Mouse (Mus musculus) regulatory T cell (primary cell): ENCODE results near the gene Pcbp2.

Source experiments
- in situ Hi-C: fragments of 300-600 bp; cut with MboI, MseI; formaldehyde crosslinking; loops from one replicate; pipeline ENCODE4 v1.15.1; 2025; ENCODE audit warnings: high pct_unique_total_duplicates

Gene Pcbp2

DNA sequence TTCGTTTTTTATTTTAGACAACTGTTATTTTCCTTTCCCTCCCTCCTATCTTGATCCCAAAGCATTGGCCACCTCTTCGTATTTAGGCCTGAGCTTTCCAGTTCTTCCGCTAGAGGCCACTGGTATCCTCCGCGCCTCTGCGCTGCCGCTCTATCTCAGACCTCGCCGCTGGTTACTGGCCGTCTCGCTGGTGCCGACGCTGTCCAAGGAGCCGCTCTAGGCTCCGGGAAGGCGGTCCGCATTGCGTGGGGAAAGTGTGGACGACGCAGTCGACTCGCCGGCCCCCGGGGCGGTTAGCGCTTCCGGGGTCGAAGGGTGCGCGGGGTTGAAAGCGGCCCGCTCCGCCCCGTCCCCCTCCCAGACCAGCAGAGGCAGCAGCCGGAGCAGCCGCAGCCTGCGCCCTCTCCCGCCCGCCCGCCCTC is at the start of gene Pcbp2:
Gene Pcbp2 (plus strand): TSS at position 357 of the 422 bp plus-strand sequence.
- in situ Hi-C loops, result no loop called here

DNA sequence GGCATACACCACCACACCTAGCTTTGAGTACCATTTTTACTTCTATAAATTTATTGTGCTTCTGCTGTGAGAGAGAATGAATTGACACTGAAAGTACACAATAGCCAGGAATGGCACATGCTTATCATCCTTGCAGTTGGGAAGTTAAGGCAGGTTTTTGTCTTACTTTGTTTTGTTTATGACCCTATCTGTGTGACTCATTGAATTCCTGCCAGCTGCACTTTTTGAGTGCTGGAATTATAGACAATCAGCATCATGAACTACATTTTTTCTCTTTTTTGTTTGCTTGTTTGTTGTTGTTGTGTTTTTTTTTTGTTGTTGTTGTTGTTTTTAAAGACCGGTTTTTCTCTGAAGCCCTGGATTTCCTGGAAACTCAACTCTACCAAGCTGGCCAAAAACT is 49.4 kb upstream of the Pcbp2 start:
- in situ Hi-C loops, result no loop called here

- in situ Hi-C loops, result no loop called here
These were observed 48.9 kb upstream of the Pcbp2 start for GRCm38 (mm10) chr15:102421437-102421836.

DNA sequence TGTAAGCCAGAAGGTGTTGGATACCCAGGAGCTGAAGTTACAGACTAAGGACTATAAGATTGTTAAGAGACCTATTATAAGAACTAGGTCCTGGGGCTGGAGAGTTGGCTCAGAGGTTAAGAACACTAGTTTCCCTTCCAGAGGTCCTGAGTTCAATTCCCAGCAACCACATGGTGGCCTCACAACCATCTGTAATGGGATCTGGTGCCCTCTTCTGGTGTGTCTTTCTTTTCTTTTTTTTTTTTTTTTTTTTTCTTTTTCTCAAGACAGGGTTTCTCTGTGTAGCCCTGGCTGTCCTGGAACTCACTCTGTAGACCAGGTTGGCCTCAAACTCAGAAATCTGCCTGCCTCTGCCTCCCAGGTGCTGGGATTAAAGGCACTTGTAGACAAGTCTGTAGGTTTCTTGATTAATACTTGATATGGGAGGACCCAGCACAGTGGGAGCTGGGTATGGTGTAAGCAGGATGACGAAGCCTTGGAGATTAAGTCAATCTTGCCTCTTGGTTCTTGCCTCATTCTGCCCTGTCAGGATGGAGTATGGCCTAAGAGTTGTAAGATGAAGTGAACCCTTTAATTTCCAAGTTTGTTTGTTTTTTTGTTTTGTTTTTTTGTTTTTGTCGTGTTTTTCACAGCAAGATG is 46.6 kb upstream of the Pcbp2 start:
- in situ Hi-C loops, result no loop called here

DNA sequence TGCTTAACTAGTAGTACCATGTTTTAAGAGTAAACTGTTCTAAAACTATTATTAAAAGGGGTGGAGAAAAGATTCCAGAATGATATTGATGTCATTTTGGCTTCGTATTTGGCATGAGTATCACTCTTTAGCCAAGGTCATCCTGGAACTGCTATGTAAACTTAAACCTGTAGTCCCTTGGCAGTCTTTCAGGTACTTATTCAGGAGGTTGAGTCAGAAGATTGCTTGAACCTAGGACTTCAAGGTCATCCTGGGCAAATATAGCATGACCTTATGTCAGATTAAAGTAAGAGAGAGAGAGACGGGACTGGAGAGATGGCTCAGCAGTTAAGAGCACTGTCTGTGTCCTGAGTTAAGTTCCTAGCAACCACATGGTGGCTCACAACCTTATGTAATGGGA is 45.7 kb upstream of the Pcbp2 start:
- in situ Hi-C loops, result loop anchor here (5.0 kb wide), 2 partner anchors 68 to 87 kb away; no protein-coding TSS in a partner anchor

- in situ Hi-C loops, result loop anchor here (5.0 kb wide), 2 partner anchors 65 to 90 kb away; no protein-coding TSS in a partner anchor
These were observed 43.4 kb upstream of the Pcbp2 start for GRCm38 (mm10) chr15:102426963-102427362.

GRCm38 (mm10) chr15:102432046-102432445 is 38.3 kb upstream of the Pcbp2 start:
- in situ Hi-C loops, result no loop called here

DNA sequence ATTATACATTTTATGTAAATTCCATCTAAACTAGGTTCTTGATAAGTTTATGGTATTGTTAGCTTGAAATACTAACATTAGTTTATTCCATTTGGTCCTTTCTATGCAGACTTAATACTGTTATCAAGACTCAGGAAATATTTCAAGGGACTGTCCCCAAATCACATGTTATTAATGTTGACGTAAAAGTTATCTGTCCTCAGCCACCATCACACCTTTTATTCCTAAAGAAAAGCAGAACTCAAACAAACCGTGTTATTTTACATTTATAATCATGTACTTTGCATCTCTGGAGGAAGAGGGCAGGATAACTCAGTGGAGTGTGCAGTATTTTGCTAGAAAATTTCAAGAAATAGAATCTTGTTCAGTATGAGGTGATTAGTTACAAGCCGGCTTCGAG is 37.2 kb upstream of the Pcbp2 start:
- in situ Hi-C loops, result no loop called here

- in situ Hi-C loops, result loop anchor here (5.0 kb wide), 1 partner anchor 75 kb away; the partner anchor contains the start of gene Sp7
These were observed 27.8 kb upstream of the Pcbp2 start for GRCm38 (mm10) chr15:102442490-102442889.

DNA sequence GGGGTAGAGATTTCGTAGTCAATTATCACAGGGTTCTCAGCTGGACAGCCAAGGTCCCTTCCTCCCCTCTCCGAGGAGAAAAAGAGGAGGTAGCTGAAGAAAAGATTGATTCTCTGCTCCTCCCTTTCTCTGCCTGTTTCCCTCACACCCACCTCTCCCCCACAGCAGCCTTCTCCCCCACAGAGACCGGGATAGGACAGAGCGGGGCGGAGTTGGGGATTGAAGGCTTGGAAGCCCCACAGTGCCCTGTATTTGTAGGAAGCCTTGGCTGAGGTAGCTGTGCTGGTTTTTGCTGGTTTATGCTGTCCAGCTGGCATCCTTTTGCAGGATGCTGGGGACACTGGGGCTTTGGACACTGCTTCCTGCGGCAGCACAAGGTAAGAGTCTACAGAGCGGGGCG is 25.2 kb upstream of the Pcbp2 start, which contains the start of gene Amhr2:
Gene Amhr2 (plus strand): TSS at position 222 of the 400 bp plus-strand sequence.
- in situ Hi-C loops, result no loop called here

DNA sequence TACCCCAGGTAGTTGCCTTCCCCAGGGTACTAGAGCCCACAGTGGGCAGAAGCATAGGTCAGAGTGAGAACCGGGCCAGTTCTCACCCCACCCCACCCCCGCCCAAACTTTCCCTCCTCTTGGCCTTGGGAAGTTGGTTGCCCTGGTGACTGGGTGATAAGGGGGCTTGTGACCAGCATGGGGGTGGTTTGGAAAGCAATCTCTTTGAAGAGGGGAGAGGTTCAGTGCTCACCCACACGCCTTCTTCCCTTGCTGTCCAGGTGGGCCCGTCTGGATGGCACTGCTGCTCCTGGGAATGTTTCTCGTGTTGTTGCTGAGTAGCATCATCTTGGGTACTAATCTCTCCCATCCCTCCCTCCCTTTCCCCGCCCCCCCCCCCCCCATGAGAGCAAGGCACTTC is 23.9 kb upstream of the Pcbp2 start:
- in situ Hi-C loops, result no loop called here

- in situ Hi-C loops, result no loop called here
These were observed 21.0 kb upstream of the Pcbp2 start for GRCm38 (mm10) chr15:102449366-102449765.

DNA sequence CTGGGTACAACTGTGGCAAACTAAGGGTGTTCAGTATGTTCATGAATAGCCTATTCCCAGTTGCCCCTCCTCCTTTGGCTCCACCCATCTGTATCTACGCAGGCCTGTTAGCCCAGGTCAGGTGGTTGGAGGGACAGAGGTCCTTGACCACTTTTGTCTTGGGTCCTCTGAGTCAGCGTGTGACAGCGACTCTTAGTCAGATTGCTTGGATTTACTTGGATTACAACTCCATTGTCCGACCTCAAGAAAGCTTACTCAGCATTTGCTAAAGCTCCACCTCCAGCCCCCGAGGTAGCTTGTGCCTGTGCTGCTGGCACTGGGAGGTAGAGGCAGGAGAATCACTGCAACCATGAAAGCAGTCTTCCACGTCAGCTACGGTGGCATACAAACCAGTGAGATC is 19.4 kb upstream of the Pcbp2 start:
- in situ Hi-C loops, result no loop called here

GRCm38 (mm10) chr15:102451666-102452430 is 18.5 kb upstream of the Pcbp2 start:
- in situ Hi-C loops, result no loop called here

GRCm38 (mm10) chr15:102455993-102456392 is 14.3 kb upstream of the Pcbp2 start:
- in situ Hi-C loops, result no loop called here

GRCm38 (mm10) chr15:102458050-102458736 is 12.1 kb upstream of the Pcbp2 start:
- in situ Hi-C loops, result no loop called here

GRCm38 (mm10) chr15:102458904-102459317 is 11.4 kb upstream of the Pcbp2 start, which contains the start of gene Prr13:
Gene Prr13 (plus strand): TSS chr15:102459028.
- in situ Hi-C loops, result no loop called here

DNA sequence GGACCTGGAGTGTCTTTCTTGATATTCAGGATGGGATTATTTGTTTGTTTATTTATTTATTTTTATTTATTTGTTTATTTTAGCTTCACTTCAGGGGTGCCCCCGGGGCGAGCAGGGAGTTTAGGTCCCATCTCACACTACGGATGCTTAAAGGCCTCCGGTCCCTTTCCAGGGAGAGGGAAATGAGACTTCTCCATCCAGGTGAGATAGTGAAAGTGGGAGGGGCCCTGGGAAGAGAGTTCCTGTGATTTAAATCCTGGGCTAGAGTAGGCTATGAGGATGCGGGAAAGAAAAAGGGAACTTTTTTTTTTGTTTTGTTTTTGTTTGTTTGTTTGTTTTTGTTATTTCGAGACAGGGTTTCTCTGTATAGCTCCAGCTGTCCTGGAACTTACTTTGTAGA is 11.0 kb upstream of the Pcbp2 start:
- in situ Hi-C loops, result no loop called here

- in situ Hi-C loops, result no loop called here
These were observed 10.5 kb upstream of the Pcbp2 start for GRCm38 (mm10) chr15:102459847-102460246.

- in situ Hi-C loops, result no loop called here
These were observed 9.9 kb upstream of the Pcbp2 start for GRCm38 (mm10) chr15:102460409-102460808.

DNA sequence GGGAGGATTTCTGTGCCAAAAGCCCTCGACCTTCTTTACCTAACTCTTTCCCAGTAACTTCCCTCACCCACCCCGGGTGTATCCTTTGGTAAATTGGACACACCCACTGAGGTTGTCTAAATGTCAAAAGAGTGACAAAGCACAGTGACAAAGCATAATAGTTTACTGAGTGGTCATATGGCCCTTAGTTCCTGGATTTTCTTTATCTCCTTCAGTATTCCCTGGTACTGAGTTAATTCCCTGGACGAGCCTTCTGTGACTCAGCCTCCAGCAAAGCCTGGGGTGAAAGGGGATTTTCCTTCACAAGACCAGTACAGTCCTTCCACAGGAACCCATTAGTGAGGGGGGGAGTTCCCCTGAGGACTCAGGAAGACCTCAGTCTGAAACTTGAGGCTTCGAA is 9.4 kb upstream of the Pcbp2 start:
- in situ Hi-C loops, result no loop called here

DNA sequence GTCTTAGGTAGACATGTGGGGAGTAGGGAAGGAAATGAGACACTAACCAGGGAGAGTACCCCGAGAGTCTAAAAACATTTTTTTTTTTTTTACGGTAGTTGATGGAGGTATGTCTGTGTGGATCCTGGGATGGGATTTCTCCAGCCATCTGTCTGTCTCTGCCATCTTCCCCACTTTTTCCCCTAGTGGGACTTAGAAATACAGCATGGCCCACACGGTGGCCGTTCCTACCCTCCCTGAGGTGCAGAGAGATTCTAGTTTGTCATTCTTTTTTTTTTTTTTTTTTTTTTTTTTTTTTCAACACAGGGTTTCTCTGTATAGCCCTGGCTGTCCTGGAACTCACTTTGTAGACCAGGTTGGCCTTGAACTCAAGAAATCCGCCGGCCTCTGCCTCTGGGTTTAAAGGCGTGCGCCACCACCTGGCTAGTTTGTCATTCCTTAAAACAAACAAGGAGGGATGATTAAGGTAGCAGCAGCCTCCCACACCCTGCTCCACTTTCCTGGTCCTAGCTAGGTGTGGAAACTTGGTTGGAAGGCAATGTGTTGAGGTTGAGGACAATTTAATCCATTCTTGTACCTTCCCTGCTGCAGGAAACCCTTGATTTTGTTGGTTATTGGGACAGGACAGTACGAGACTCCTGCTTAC is 8.8 kb upstream of the Pcbp2 start:
- in situ Hi-C loops, result no loop called here
